Mouse (Mus musculus) adrenal gland, adult 2 months (tissue): ENCODE measurements around the gene Rftn1. TPM values are rescaled to one million over a fixed set of nuclear protein-coding genes. Genes with fewer than 3 reads are reported as not detected.

Source experiments
- DNase-seq: peaks from one replicate; pipeline ENCODE4 v3.0.0; 2021
- polyA plus RNA-seq: library from polyadenylated mRNA; depleted of rRNA; stranded (reverse); fragments of >200 nt; gene quantifications from 2 replicates; pipeline ENCODE4 v1.2.3, GENCODE M21; 2012
- total RNA-seq, 2 experiments: library from RNA; stranded (reverse); gene quantifications; 2 replicates each; pipeline ENCODE4 v1.2.3; 2021

Gene Rftn1
- total and polyA plus RNA-seq, 3 experiments: 9.1 to 26.8 (median 12.0) TPM

DNA sequence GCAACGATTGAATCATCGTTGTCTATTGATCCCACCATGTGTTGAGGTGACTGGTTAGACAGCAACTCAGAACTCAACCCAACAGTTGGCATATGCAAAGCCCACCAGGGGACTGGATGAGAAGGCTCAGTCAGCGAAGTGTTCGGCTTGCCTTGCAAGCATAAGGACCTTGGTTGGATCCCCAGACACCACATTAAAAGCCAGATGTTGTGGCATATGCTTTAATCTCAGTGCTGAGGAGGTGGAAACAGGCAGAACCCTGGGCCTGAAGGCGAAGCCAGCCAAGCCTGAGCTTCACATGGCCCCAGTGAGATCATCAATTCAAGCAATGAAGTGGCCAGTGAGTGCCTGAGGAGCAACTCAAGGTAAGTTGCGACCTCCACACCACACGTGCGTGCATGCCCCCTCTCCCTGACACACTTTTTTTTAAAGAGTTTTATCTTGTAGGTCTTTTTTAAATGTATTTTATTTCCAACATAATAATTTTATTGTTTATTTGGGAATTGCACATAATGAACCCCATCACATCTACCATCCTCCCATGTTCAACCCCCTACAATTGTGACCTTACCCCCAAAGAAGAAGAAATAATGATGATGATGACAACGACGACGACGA is 11.5 kb upstream of the Rftn1 start:
- DNase-seq: no peak

DNA sequence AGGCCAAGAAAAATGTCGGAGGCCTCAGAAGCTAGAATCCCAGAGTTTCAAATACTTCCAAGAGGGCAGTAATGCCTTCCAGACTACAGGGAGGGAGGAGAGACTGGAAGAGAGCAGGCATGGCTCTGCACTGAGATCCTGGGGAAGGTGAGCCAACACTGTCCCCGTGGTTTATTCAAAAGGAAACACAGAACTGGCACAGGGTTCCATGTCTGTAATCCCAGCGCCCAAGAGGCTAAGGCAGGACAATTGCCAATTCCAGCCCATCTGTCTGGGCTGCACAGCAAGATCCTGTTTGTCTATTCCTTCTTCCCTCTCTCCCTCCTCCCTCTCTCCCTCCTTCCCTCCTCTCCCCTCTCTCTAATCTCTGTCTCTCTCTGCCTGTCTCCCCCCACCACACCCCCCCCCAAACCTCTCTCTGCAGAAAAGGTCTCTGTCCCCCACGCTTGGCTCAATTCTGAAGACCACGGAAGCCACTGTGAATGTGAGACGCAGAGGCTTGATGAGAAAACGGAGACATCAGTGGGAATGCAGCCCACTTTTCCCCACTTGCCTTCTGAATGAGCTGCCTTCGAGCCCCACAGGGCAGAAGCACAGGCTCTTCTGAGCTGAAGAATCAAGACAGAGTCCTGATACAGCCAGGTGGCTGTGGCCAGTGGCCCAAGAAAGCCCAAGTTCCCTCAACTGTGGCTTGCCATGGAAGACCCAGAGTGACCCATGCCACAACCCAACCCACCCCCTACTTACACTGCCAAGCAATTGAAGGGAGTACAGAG is 8.8 kb upstream of the Rftn1 start:
- no peak for DNase-seq

DNA sequence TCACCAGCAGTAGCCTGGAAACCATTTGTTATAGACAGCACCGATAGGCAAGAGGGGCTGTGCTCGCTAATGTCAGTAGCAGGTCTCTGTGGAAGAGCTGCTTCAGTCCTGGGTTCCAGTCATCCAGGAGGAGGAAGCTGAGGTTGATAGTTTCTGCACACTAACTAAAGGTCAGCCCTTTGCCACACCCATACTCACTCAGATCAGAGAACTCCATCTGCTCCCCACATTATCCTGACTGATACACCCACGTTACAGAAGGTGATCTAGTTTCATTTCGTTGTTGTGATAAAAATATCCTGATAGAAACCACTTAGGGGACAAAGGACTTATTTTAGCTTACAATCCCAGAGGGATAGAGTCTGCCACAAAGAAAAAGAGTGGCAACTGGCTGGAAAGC is 7.1 kb upstream of the Rftn1 start:
- DNase-seq: no peak

DNA sequence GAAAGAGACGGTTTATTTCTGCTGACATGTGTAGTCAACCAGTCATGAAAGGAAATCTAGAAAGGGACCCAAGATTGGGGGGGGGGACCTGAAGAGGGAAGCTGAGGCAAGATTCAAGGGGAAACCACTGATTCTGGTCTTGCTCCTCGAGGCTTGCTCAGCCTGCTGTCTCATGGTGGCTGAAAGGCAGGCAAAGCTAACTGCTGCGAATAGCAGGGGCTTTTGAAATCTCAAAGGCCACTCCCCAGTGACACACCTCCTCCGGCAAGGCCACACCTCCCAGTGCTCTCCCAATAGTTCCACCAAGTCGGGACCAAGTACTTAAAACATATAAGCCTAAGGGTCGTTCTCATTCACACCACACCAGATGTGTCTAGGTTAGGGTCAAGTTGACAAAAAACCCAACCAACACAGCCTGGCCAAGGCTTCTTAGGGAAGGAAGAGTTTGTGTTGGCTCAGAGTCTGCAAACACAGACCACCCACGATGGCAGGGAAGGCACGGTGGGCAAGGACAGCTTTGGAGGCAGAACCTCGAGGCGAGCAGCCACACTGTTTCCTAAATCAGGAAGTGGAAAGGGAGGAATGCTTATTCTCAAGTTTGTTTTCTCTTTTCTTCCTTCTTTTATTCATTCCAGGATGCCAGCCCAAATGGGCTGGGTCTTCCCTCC is 5.7 kb upstream of the Rftn1 start:
- DNase-seq: no peak

- DNase-seq: no peak
These were observed 4.9 kb upstream of the Rftn1 start for GRCm38 (mm10) chr17:50195399-50195798.

DNA sequence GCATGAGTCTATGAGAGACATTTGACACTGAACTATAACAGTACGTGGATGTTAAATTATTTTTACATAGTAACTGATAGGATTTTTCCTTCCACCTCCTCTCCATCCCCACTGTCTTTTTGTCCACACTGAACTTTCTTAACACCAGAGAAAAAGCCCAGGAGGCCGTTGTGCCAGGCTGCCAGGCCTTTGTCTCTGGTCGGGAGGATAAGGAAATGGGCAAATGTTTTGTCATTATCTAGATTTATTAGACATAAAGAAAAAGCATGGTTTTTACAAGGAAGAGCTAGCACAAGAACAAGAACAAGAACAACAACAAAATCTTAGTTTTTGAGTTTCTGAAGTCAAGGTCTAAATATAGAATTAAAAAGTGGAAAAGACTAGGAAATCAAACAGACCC is 4.1 kb upstream of the Rftn1 start:
- DNase-seq: no peak

DNA sequence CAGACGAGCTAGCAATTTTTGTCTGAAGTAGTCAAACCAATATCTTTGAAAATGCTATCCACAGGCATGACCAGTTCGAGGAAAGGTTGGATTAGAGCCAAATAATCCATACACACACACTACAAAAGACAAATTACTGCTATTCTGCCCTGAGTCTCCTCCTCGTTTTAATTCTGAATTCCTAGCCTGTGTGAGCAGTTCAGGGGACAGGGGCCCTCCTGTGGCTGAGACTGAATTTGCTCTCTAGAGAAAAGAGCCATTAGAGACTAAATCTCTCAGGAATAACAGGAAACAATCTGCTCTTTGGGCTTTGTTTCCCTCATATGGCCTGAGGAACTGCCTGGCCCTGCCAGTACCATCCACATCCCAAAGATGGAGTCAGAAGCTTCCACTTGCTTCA is 3.2 kb upstream of the Rftn1 start:
- DNase-seq: no peak

- DNase-seq: no peak
These were observed 2.0 kb upstream of the Rftn1 start for GRCm38 (mm10) chr17:50192376-50192940.

GRCm38 (mm10) chr17:50191318-50191957 is 964 bp upstream of the Rftn1 start:
- DNase-seq: no peak

GRCm38 (mm10) chr17:50189381-50190012 is 977 bp downstream of the Rftn1 start:
- DNase-seq: peak; percentile 45

- DNase-seq: no peak
These were observed 1.7 kb downstream of the Rftn1 start for GRCm38 (mm10) chr17:50188662-50189345.

GRCm38 (mm10) chr17:50185616-50186015 is 4.9 kb downstream of the Rftn1 start:
- DNase-seq: no peak

DNA sequence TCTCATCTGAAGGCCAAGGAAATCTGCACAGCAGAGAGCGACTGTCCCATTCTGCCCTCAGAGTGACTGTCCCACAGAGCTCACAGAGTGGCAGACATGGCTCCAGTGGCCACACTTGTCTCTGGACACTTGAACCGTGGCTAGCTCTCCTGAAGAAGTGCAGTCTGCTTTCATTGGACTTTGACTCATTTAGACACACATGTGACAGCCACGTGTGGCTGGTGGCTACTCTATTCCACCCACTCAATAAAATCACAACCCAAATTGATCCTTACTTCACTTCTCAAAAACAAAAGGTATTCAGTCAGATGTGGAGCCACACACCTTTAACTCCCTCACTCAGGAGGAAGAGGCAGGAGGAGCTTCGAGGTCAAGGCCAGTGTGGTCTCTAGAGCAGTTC is 5.4 kb downstream of the Rftn1 start:
- no peak for DNase-seq

DNA sequence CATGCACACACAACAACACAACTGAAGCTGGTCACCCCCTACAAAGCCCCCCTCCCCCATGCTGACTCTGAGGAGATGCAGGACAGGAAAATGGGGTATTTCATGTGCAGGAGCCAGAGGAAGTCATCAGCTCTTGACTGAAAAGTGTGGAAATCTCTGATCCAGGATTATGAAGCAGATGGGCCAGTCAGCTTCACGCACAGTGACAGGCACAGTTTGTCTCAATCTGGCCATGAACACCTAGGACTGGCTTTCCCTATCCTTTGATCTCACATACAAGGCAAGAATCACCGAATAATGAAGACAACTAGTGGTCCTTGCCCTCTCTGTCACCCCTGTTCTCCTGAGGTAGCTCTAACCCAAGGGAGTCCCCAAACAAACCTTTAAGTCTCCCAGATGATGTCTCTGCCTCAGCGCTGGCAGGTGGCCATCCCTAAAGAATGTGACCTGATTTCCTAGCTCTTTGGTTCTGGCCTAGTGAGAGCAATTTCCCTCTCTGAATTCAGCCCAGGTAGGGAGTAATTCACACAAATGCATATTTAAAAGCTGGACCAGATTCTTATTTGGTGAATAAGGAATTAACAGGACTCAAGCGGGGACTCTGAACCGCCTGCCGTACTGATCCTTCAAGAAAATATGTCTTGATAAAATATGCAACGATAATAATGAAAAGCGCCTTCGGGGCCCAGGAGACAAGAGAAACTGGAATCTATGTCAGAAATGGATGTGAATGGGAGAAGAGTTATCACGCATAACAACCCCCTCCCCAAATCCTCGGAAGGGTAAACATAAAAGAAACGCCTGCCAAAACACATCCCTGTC is 6.0 kb downstream of the Rftn1 start:
- no peak for DNase-seq

DNA sequence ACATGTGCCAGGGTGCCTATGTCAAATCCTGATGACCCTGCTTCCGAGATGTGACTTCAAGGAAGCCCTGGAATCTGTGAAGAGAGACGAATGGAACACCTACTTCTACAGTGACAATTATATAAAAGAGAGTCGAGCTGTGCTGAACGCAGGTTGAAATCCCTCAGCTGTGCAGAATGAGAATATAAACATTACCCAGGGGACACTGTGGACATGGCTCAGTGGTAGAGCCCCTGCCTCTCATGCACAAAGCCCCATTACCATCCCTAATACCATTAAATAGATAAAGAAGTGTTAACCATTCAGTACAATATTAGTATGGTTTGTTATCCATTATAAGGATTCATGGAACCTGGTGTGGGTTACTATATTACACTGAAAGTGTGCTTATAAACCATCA is 7.2 kb downstream of the Rftn1 start:
- no peak for DNase-seq

DNA sequence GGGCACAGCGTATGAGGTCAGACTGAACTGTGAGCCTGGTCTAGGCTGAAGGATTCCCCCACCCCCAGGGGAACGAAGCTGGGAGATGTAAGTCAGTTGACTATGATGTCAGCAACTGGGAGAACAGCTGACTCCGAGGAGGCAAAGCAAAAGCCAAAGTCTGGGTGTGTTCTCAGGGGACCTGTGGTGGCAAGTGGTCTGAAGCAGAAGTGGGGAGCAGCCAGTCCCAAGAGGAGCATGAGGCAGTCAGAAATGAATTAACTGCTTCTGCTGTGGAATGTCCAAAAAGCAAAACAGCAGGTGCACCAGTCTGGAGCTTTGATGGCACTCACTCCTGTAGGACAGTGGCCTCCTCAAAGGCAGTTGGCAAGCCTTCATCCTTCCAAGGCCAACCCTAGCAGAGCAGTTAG is 7.9 kb downstream of the Rftn1 start:
- DNase-seq: no peak

- DNase-seq: no peak
These were observed 9.4 kb downstream of the Rftn1 start for GRCm38 (mm10) chr17:50180899-50181570.

- DNase-seq: no peak
These were observed 16.7 kb downstream of the Rftn1 start for GRCm38 (mm10) chr17:50173776-50174175.

- no peak for DNase-seq
These were observed 17.1 kb downstream of the Rftn1 start for GRCm38 (mm10) chr17:50173368-50173767.

GRCm38 (mm10) chr17:50172795-50173194 is 17.7 kb downstream of the Rftn1 start:
- DNase-seq: no peak
